Mouse (Mus musculus): Measurements from ENCODE around the gene Dnajc22.

- TF ChIP-seq CTCF (IDR thresholded peaks at IDR 0.05; ENCODE audit: extremely low read depth, insufficient read depth, low read length) = no peak
- no peak for TF ChIP-seq POLR2A (IDR thresholded peaks at IDR 0.05; ENCODE audit: extremely low read depth, insufficient read depth, low read length)
Observed at GRCm38 (mm10) chr15:99053373-99053772, 39.6 kb upstream of the Dnajc22 start.

Data from cortical plate, adult 2 months (tissue).